Mouse (Mus musculus) small intestine, adult 2 months (tissue): ENCODE measurements at regions not wholly inside any gene's neighbourhood (a gene's known extent, or its start where the extent isn't known, plus 50 kb on each side); places are given as distances from the start of the nearest gene placed in this dataset.
A peak's percentile ranks its signal among the peaks of the same experiment; 100 is the strongest.

Source experiments
- H3K27ac ChIP-seq: fragments of 200-500 bp; 2 replicates; pipeline ENCODE4 v1.5.1; 2012; ENCODE audit warnings: low read depth, low read length, control low read depth, inconsistent platforms; ENCODE audit not compliant: insufficient read depth
- H3K27me3 ChIP-seq: fragments of 200-500 bp; 2 replicates; pipeline ENCODE4 v1.6.1; 2012; ENCODE audit warnings: mild to moderate bottlenecking, moderate library complexity, low read length, inconsistent platforms; ENCODE audit not compliant: control insufficient read depth, insufficient read depth
- H3K36me3 ChIP-seq: fragments of 200-500 bp; 2 replicates; pipeline ENCODE4 v1.6.1; 2012; ENCODE audit warnings: mild to moderate bottlenecking, low read length, control low read depth, inconsistent platforms; ENCODE audit not compliant: control insufficient read depth, insufficient read depth
- H3K4me1 ChIP-seq: fragments of 200-500 bp; 2 replicates; pipeline ENCODE4 v1.6.1; 2012; ENCODE audit warnings: low read length, inconsistent platforms, mixed read lengths; ENCODE audit not compliant: control insufficient read depth, insufficient read depth, insufficient read length
- H3K4me3 ChIP-seq: fragments of 200-500 bp; 2 replicates; pipeline ENCODE4 v1.5.1; 2012; ENCODE audit warnings: low read depth, mild to moderate bottlenecking, control low read depth, inconsistent platforms, low read length, moderate library complexity
- CTCF ChIP-seq: fragments of 200-500 bp; IDR thresholded peaks from 2 replicates; pipeline ENCODE4 v1.5.1; 2012; ENCODE audit warnings: low read depth, mild to moderate bottlenecking, control low read depth, inconsistent platforms, low read length, moderate library complexity, mixed read lengths; ENCODE audit not compliant: insufficient replicate concordance, insufficient read length; ENCODE audit errors: extremely low read depth
- POLR2A ChIP-seq: fragments of 200-500 bp; IDR thresholded peaks from 2 replicates; pipeline ENCODE4 v1.6.1; 2012; ENCODE audit warnings: low read depth, mild to moderate bottlenecking, control low read depth, inconsistent platforms, low read length, moderate library complexity
- WGBS: fragments of 180-500 bp; shearing (Covaris S2); methylation state at CpG from one replicate; pipeline ENCODE4 v1.1.7; 2018; 5-methylcytosine and 5-hydroxymethylcytosine counted together

DNA sequence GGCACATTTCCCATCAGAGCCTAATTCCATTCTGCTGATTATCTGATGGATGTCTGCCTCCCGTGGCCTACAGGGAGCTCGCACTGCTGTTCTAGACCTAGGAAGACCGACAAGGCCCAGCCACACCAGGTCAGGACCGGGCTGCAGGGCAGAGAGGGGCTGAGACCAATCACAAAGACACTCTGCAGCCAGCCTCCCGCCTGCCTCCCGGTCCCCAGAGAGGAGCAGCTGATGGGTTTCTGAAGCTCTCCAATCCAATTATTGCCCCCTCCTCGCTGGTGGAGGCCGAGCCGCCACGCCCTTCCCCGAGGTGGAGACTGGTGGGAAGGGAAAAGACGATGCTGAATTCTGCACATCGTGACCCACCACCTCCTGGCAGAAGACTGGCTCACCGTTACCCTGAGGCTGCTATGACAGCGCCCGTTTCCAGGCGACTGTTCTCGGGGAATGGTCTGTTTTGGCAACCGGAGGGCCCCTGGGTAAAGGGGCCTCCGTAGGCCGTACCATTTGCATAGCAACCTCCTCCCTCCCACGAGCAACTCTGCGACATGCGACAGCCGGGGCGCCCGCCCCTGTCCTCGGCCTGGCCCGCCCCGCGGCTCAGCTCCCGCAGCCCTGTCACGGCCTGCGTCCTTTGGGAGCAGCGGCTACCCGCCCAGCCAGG lies 53.5 kb upstream of the Pim1 start:
- Histone ChIP-seq H3K27ac (peak overlapping the region; percentile 48), H3K36me3 (no peaks in the 10 kb centered on the region), H3K4me1 (peaks cover 45% of the 10 kb centered on the region), H3K4me3 (peak overlapping the region; percentile 57), H3K27me3 (no peaks in the 10 kb centered on the region)
- TF ChIP-seq POLR2A (no peak), CTCF (no peak)
- WGBS, result 32% methylated on average over 34 of the region's 36 CpGs

DNA sequence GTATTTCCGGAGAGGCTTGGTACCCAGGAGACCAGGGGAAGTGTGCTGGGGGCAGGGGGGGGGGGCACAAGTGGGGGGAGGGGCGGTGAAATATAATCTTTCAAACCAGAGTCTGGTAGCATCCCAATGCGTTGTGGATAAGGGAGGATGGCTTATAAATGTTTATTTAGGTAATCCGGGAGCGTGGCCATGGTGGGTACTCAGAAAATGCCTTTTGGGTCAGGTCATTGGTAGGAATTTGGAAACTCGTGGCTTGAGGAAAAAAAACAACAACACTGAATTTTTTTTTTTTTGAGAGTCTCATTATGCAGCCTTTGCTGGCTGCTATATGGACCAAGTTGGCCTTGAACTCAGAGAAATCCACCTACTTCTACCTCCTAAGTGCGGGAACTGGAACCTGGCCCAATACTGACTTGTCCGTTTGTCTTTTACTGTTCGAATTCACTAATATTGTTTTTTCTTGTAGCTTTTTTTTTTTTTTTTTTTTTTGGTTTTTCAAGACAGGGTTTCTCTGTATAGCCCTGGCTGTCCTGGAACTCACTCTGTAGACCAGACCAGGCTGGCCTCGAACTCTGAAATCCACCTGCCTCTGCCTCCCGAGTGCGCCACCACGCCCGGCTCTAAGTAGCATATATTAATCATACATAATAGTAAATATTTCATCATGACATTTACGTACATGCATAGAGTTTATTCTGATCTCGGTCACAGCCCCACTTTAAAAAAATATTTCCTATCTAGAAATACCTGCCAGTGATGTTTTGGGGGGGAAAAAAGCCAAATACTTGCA lies 52.8 kb upstream of the Pim1 start:
- H3K27me3 ChIP-seq, result no peaks in the 10 kb centered on the region
- no peak for TF ChIP-seq POLR2A
- no peak for TF ChIP-seq CTCF
- WGBS, result 18% methylated on average over 16 of the region's 16 CpGs
- H3K36me3 ChIP-seq, result no peaks in the 10 kb centered on the region
- H3K4me1 ChIP-seq, result peaks cover 49% of the 10 kb centered on the region
- peak overlapping the region; percentile 57 for H3K4me3 ChIP-seq
- peak overlapping the region; percentile 52 for H3K27ac ChIP-seq

DNA sequence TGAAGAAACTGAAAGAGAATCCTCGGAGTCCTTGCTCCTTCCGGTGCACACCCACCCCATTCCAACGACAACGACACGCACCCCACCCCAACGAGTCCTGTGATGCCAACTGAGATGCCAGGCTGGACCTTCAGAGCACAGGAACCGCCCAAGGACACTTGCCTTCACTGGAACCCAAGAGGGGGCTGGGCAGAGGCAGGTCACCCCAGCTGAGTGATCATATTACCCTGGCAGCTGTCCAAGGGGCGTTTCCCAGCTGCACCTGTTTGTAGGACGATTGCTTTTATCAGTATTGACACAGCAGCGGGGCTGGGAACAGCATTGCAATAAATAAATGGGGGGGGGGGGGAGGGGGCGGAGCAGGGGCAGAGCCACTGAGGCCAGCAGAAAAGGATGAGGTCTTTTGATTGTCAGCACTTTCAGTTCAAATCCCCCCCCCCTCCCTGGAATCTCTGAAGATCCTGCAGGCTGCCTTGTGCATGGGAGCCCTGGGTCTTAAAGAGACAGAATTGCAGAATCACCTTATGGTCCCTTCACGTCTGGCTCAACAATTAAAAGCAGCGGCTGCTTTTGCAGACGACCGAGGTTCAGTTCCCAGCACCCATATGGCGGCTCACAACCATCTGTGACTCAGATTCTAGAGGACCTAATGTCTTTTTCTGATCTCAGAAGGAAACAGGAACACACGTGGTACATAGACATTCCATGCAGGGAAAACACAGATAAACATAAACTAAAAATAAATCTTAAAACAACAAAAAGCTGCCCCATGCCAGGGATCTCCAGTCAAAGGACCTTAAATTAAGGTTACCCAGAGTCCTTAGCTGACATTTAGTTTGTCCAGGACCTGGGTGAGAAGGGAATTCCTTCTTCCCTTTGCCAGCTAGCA lies 52.0 kb upstream of the Pim1 start:
- Histone ChIP-seq H3K27me3 (no peaks in the 10 kb centered on the region), H3K4me1 (peaks cover 54% of the 10 kb centered on the region), H3K4me3 (no peak overlapping the region), H3K27ac (peak overlapping the region; percentile 96), H3K36me3 (no peaks in the 10 kb centered on the region)
- 8% methylated on average over 17 of the region's 17 CpGs for WGBS
- TF ChIP-seq CTCF, result no peak
- TF ChIP-seq POLR2A, result no peak; the same call in 1 of the 2 replicates

DNA sequence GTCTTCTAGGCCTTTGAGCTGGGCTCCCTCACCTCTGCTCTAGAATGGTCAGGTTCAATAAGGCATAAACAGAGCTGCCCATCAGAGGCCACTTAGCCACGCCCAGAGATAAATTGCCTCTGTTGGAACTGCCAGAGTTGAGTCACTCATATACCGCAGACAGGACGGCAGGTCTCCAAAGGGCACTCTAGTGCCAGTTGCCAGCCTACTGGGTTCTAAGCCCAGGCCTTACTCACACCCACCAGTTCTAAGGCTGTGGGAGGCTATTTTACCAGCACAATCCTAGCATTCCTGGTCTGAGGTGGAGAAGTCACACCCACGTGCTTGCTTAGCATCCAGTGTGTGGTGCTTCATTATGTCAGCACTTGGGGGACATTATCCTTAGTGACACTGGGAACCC lies 50.6 kb upstream of the Pim1 start:
- Histone ChIP-seq H3K27ac (peak overlapping the region; percentile 99), H3K27me3 (no peaks in the 10 kb centered on the region), H3K4me1 (peaks cover 53% of the 10 kb centered on the region), H3K36me3 (no peaks in the 10 kb centered on the region), H3K4me3 (no peak overlapping the region)
- TF ChIP-seq CTCF, result no peak
- no peak for TF ChIP-seq POLR2A
- WGBS, result 21% methylated on average over 4 of the region's 4 CpGs

DNA sequence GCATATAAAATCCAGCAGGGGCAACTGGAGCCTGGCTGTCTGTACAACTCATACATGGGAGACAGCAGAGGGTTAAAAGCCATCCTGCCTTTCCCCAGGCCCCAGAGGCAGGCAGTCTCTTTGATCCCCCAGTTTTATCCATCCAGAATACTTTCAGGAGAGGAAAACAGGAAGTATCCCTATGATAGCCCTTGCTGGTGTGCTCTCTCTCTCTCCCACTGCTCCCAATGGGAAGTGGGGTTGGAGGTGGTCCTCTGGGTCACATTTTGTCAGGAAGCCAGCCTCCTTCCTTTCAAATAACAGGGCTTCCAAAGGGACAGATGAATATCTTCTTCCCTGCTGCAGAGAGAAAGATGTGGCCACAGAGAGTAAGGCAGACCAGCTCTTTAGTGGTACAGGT lies 50.1 kb upstream of the Pim1 start:
- H3K27me3 ChIP-seq, result no peaks in the 10 kb centered on the region
- peaks cover 51% of the 10 kb centered on the region for H3K4me1 ChIP-seq
- TF ChIP-seq CTCF (no peak), POLR2A (no peak)
- H3K27ac ChIP-seq, result peak overlapping the region; percentile 99
- H3K36me3 ChIP-seq, result no peaks in the 10 kb centered on the region
- no peak overlapping the region for H3K4me3 ChIP-seq
